Mouse (Mus musculus) myocyte (in vitro differentiated cells): ENCODE results near the gene Slc1a2.

Source experiments
- CEBPB ChIP-seq: IDR thresholded peaks from 2 replicates; pipeline ENCODE4 v1.6.1; 2011; ENCODE audit warnings: mild to moderate bottlenecking, moderate library complexity; ENCODE audit not compliant: poor library complexity, insufficient read depth, severe bottlenecking
- MAX ChIP-seq: IDR thresholded peaks from one replicate; pipeline ENCODE4 v1.6.1; 2011; ENCODE audit warnings: low read depth, mild to moderate bottlenecking, control low read depth
- MYOD1 ChIP-seq, 3 experiments: IDR thresholded peaks; one replicate each; pipeline ENCODE4 v1.6.1; 2011; ENCODE audit warnings: control low read depth in 2 of 3, low read depth in 2 of 3, mild to moderate bottlenecking in 2 of 3, moderate library complexity in 1 of 3; ENCODE audit not compliant: insufficient read length in 2 of 3, control insufficient read depth in 1 of 3
- MYOG ChIP-seq, 3 experiments: IDR thresholded peaks; one replicate each; pipeline ENCODE4 v1.6.1; 2011; ENCODE audit warnings: control low read depth in 2 of 3, low read depth in 2 of 3, mild to moderate bottlenecking in 2 of 3; ENCODE audit not compliant: insufficient read length in 2 of 3, control insufficient read depth in 1 of 3, insufficient read depth in 1 of 3
- POLR2A ChIP-seq: IDR thresholded peaks from one replicate; pipeline ENCODE4 v1.6.1; 2011; ENCODE audit warnings: low read depth, mild to moderate bottlenecking, control low read depth, moderate library complexity; ENCODE audit not compliant: insufficient read length
- POLR2AphosphoS2 ChIP-seq: IDR thresholded peaks from one replicate; pipeline ENCODE4 v1.6.1; 2011; ENCODE audit warnings: low read depth, control low read depth; ENCODE audit not compliant: insufficient read length
- SRF ChIP-seq: IDR thresholded peaks from one replicate; pipeline ENCODE4 v1.6.1; 2011; ENCODE audit warnings: low read depth; ENCODE audit not compliant: control insufficient read depth, insufficient read length
- TCF12 ChIP-seq: IDR thresholded peaks from one replicate; pipeline ENCODE4 v1.6.1; 2011; ENCODE audit warnings: mild to moderate bottlenecking, control low read depth; ENCODE audit not compliant: poor library complexity, insufficient read depth, severe bottlenecking
- USF1 ChIP-seq: IDR thresholded peaks from one replicate; pipeline ENCODE4 v1.6.1; 2011; ENCODE audit warnings: low read depth, mild to moderate bottlenecking, control low read depth, moderate library complexity

DNA sequence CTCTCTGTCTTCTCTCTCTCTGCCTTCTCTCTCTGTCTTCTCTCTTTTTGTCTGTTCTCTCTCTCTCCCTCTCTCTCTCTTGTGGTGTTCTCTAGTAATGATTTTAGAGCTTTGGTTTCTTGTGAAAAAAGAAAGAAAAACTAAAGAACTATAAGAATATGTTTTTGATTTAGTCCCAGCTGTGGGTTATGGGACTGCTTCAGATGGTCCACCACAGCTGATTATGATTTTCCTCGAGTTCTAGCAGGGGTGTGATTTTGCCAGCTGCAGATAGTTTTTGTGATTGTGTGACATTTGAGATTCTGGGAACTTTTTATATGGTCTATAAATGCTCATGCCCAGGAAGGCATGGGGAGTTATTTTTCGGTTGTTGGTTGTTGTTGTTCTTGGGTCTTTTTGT lies 39.3 kb downstream of the Slc1a2 start:
- no peak for TF ChIP-seq MAX
- no peak for TF ChIP-seq POLR2A
- TF ChIP-seq POLR2AphosphoS2: no peak
- TF ChIP-seq SRF: no peak
- no peak for TF ChIP-seq MYOG (IDR thresholded peaks at IDR 0.05; ENCODE audit: control insufficient read depth in 1 of 3, insufficient read depth in 1 of 3, insufficient read length in 2 of 3, low read depth in 2 of 3)
- TF ChIP-seq MYOD1 (IDR thresholded peaks at IDR 0.05; ENCODE audit: control insufficient read depth in 1 of 3, insufficient read length in 2 of 3, low read depth in 2 of 3): no peak
- TF ChIP-seq TCF12: no peak
- TF ChIP-seq CEBPB: no peak
- TF ChIP-seq USF1: no peak
